10 mouse cellular contexts compared by ENCODE assay signal in genomic region chr3:97521946-97522731, GRCm38 (mm10).
DNase-seq lines count a peak whose midpoint lies in the region; ATAC-seq and TF ChIP-seq lines count a peak whose summit lies in the region.
"Had no signal": no experiment of that assay in that cellular context is flagged by ENCODE, and none has a peak within 500 bp of the region (broad histone marks: within the 10 kb centered on the region; RNA-seq: fewer than 3 reads in every experiment).

No protein-coding gene starts in this region.

- no peak for TF ChIP-seq CTCF in forebrain, postnatal 0 days (IDR thresholded peaks at IDR 0.05; ENCODE audit: low read depth)

- H3K4me3 ChIP-seq in forebrain, postnatal 0 days (ENCODE audit: low read depth, low read length), result no peak overlapping the region
- no peak overlapping the region for H3K4me3 ChIP-seq in midbrain, embryonic 15.5 days
- H3K4me3 ChIP-seq: lung, embryonic 15.5 days had no signal

- peak overlapping the region; percentile 19 for H3K4me2 ChIP-seq in forebrain, postnatal 0 days (ENCODE audit: low read depth)
- peak overlapping the region; percentile 29 for H3K4me2 ChIP-seq in midbrain, embryonic 15.5 days
- H3K4me2 ChIP-seq: lung, embryonic 15.5 days had no signal

- WGBS in forebrain, postnatal 0 days, result 46% methylated on average over 13 of the region's 13 CpGs
- 51% methylated on average over 13 of the region's 13 CpGs for WGBS in midbrain, embryonic 15.5 days

- peak overlapping the region; percentile 35; the same call in 1 of the 2 replicates for H3K9ac ChIP-seq in forebrain, postnatal 0 days
- no peak overlapping the region for H3K9ac ChIP-seq in midbrain, embryonic 15.5 days
- H3K9ac ChIP-seq: lung, embryonic 15.5 days had no signal

- DNase-seq in brain, embryonic 18.5 days (ENCODE audit: low read depth, low spot score), result peak; percentile 87
- peak; percentile 95 for DNase-seq in forebrain, postnatal 0 days
- peak; percentile 86 for DNase-seq in layer of hippocampus, adult 9-11 months
- DNase-seq in urinary bladder, postnatal 4 days (ENCODE audit: low spot score in 2 of 2), result no peak
- DNase-seq in ovary, adult 18-20 months (ENCODE audit: low spot score), result no peak
- DNase-seq in heart, postnatal 14 days, result no peak
- DNase-seq: kidney, adult 18-20 months had no signal

- H3K4me1 ChIP-seq in forebrain, postnatal 0 days (ENCODE audit: insufficient read depth), result peaks cover 19% of the 10 kb centered on the region
- peaks cover 27% of the 10 kb centered on the region for H3K4me1 ChIP-seq in midbrain, embryonic 15.5 days
- H3K4me1 ChIP-seq: lung, embryonic 15.5 days had no signal

- no peaks in the 10 kb centered on the region for H3K9me3 ChIP-seq in forebrain, postnatal 0 days (ENCODE audit: low read length)
- H3K9me3 ChIP-seq in midbrain, embryonic 15.5 days, result no peaks in the 10 kb centered on the region
- H3K9me3 ChIP-seq: lung, embryonic 15.5 days had no signal

- no peaks in the 10 kb centered on the region for H3K27me3 ChIP-seq in forebrain, postnatal 0 days (ENCODE audit: insufficient read depth, low read length)
- no peaks in the 10 kb centered on the region for H3K27me3 ChIP-seq in midbrain, embryonic 15.5 days (replicated peaks)
- H3K27me3 ChIP-seq: lung, embryonic 15.5 days had no signal

- ATAC-seq in forebrain, postnatal 0 days, result peak; percentile 92
- ATAC-seq in midbrain, embryonic 15.5 days (replicated peaks), result peak; percentile 95
- ATAC-seq in erythroblast, adult 5-6 weeks (replicated peaks; ENCODE audit: low FRiP score, poor library complexity, severe bottlenecking), result no peak

- intact Hi-C loops in heart, postnatal 14 days (cut with DNase I), result no loop called here

- H3K27ac ChIP-seq in forebrain, postnatal 0 days (ENCODE audit: low read depth, low read length), result peak overlapping the region; percentile 76
- peak overlapping the region; percentile 82 for H3K27ac ChIP-seq in midbrain, embryonic 15.5 days
- H3K27ac ChIP-seq: lung, embryonic 15.5 days had no signal

- no peaks in the 10 kb centered on the region for H3K36me3 ChIP-seq in forebrain, postnatal 0 days (ENCODE audit: insufficient read depth)
- H3K36me3 ChIP-seq in midbrain, embryonic 15.5 days (replicated peaks), result no peaks in the 10 kb centered on the region
- H3K36me3 ChIP-seq: lung, embryonic 15.5 days had no signal

Comparison
In these comparisons a context has a peak if more than half of its experiments do, and no peak if none do; other contexts are left out.
1. DNase-seq: peak in brain, embryonic 18.5 days (single experiment), forebrain, postnatal 0 days (single experiment) and layer of hippocampus, adult 9-11 months (single experiment); none in urinary bladder, postnatal 4 days (0 of 2), ovary, adult 18-20 months (single experiment) and heart, postnatal 14 days (0 of 2).